Mouse (Mus musculus) MEL-GATA-1-ER (cell line): ENCODE measurements around the gene Gid8.
A peak's percentile ranks its signal among the peaks of the same experiment; 100 is the strongest.
"Not testable (repeated sequence)": the region's sequence is repeated elsewhere in the genome, so short reads cannot be mapped to it uniquely, and the experiment has no call there.

ENCODE experiments used
- DNase-seq: peaks from one replicate; pipeline ENCODE4 v3.0.0-alpha.2; 2012; ENCODE audit warnings: low read depth; ENCODE audit errors: extremely low read depth

Gid8 gene

GRCm38 (mm10) chr2:180710276-180711155 is 599 bp downstream of the Gid8 start:
- DNase-seq = no peak

GRCm38 (mm10) chr2:180711527-180711926 is 1.6 kb downstream of the Gid8 start:
- no peak for DNase-seq

DNA sequence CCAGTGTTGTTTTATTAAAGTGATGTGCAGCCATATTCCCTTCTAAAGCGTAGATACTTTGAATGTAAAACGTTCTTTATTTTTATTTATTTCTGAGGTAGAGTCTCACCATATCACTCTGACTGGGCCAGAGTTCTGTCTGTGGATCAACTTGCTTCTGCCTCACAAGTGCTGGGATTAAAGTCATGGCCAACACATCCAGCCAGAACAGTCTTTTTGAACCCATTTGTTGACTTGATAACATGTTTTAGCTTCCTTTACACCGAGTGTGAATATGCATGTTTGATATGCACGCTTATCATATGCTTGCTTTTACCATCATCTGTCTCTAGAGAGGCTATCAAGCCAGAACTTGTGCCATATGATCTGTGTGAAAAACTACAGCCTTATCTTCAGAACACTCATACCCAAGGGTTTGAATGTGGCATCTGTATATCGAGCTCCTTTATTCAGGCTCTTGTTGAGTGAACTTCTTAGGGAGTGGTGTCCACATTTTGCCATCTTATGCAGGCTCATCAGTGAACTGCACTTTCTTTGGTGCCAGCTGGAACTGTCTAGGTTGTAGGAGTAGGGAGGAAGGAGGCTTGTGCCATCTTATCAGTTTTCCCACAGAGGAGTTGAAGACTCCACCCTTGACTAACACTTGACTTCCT is 2.2 kb downstream of the Gid8 start:
- peak; percentile 88 for DNase-seq

DNA sequence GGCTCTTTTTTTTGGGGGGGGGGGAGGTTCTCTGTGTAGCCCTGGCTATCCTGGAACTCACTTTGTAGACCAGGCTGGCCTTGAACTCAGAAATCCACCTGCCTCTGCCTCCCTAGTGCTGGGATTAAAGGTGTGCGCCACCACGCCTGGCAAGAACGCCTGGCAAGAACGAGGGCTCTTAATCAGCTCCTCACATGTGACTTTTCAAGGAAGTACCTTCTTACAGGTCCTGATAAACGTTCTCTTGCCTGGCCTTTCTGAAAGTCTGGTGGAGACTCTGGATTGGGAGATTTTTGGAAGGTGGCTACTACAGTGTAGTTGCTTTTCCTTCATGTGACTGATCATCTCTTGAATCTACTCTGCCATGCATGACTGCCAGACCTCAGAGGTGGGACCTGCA is 12.8 kb downstream of the Gid8 start:
- not testable (repeated sequence) for DNase-seq

GRCm38 (mm10) chr2:180723865-180724264 is 13.9 kb downstream of the Gid8 start:
- no peak for DNase-seq

DNA sequence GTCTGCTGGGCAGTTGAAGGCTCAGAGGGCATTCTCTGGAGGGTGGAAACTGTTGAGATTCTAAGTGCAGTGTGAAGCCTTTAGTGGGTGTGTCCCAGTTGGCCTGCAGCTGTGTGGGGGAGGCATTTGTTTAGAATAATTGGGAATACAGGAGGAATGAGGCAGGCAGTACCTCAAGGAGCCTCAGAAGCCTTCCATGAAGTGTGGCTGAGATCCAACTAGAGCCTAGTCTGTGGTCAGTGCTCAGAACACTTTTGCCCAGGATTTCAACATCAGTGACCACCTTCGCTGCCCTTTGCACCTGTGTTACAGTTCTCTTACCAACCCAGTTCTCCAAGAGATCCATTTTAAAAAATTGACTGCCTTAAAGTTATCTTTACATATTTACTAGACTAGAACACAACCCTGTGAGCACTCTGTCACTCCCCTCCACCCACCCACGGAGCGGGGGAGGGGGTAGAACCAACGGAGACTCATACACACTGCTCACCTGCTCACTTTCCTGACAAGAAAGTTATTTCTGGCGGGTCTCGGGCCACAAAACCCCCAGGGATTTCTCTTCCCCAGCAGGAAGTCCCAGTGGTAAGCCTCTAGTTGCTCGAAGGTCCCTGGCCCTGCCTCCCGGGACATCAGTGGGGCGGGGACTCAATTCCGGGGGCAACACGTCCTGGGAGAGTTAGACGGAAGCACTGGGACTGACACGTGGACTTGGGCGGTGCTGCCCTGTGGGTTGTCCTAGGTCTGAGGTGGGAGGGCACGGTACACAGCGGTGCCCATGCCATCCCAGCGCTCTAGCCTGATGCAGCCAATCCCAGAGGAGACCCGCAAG is 14.9 kb downstream of the Gid8 start, which contains the start of gene Slc17a9:
Gene Slc17a9 (plus strand): TSS at position 679 of the 829 bp plus-strand sequence.
- no peak for DNase-seq

DNA sequence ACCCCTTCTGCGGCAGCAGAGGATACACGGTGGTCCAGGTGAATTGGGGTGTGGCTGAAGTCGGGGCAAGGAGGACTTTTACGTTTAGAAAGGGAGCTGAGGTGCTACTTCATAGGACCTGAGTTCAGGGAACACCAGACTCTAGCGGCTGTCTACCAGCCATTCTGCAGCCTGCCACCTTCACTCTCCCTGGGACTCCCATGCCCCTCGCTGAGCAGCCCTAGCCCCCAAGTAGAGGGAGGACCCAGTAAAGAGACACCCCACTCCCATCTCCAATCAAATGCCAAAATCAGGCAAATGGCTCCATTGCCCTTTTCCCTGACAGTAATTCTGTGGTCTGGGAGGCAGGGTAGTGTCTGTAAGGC is 15.5 kb downstream of the Gid8 start:
- DNase-seq = no peak

DNA sequence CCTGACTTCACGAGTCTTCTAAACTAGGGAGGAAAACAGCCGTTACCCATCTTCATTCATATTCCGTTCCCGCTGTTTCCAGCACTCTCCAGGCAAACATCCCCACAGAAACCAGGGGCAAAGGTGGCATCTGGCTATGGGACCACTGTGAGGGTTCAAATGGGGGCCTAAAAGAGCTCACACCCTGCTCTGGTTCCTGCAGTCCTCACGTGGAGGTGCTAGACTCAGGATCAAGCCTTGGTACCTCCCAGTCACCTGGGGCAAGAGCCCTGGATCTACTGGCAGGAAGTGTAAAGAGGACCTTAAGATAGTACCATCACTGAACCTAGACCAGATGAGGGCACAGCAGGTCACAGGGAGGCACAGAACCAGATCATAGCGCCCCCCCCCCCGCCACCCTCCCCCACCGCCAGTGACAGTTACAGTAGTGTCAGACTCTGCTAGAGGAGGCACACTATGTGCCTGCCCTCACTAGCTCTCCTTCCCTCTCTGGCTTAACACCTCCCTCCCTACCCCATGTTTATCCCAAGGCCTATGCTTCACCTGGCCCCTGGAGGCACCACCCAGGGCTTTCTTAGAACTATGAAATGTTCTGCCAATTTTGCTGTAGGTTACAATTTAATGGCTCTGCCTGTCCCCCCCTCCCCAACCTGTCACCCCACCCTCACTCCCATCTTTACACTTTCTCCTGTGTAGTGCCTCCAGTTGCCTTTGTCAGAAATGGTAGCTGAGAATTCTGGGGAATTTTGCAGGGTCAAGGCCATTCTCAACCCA is 16.1 kb downstream of the Gid8 start:
- DNase-seq = no peak

GRCm38 (mm10) chr2:180726658-180727442 is 16.9 kb downstream of the Gid8 start:
- DNase-seq = no peak

DNA sequence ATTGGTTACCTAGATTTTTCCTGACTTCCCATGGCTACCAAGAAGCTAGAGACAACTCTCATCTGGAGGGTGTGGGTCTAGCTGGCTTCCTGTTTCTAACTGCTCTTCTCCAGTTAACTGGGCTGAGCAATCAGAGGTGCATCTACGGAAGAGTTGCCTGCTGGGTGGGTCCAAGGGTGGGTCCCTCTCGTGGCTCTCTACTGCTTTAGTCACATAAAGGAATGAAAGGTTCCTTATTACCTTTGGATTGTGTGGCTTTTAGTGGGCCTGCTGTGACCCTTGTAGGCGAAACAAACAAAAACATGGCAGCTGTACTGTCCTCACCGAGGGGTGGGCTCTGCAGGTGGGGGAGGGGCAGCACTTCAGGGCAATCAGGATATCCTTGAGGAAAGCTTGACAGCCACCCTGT is 17.7 kb downstream of the Gid8 start:
- DNase-seq = no peak

- DNase-seq = no peak
Observed at GRCm38 (mm10) chr2:180731036-180731435, 21.1 kb downstream of the Gid8 start.

DNA sequence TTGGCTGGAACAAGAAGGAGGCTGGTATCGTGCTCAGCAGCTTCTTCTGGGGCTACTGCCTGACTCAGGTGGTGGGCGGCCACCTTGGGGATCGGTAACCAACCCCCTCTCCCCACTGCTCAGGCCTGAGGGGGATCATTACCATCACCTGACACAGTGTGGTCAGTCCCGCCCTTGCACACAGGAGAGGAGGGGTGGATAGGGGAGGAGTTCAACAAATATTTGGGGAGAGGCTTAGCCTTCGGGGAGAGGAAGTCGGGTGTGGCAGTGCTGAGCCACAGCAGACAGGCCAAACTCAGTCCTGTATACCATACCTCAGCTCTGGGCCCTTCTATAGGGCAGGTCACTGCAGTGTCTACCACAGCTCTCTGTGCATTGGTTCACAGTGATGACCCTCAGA is 22.1 kb downstream of the Gid8 start:
- no peak for DNase-seq

- DNase-seq = no peak
Observed at GRCm38 (mm10) chr2:180735232-180735631, 25.3 kb downstream of the Gid8 start.

GRCm38 (mm10) chr2:180737984-180738383 is 28.1 kb downstream of the Gid8 start:
- DNase-seq = no peak

DNA sequence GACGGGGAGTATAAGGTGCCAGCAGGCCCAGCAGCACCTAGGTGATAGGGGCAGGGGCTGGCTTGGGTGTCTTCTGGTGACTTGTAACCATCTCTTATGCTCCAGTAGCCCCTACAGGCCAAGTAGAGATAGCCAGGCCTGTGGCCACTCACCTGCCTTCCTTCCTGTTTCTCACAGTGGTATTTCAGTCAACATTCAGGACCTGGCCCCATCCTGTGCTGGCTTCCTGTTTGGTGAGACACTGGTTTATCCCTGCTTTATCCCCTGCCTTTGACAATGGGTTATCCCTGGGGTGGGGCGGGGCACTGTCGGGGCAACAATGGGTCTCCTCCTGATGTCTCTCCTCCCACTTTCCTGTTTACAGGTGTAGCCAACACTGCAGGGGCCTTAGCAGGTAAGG is 30.4 kb downstream of the Gid8 start:
- no peak for DNase-seq

DNA sequence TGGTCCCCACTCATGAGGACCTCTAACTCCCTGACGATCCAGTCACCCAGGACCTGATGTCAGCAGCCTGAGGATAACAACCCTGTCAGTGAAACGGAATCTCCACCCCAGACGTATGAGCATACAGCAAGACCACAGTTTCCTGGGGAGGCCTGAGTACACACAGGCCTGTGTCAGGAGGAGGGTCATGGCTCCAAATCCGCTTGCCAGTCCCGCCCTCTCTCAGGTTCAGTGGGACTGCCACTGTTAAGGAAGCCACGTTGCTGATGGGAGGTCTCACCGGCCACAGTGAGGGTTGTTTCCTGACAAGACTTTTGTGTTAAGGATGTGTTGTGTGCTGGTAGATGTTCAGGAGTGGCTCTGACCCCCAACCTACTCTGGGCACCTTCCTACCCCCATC is 31.5 kb downstream of the Gid8 start:
- DNase-seq = no peak

GRCm38 (mm10) chr2:180742820-180743219 is 32.9 kb downstream of the Gid8 start:
- DNase-seq = no peak

DNA sequence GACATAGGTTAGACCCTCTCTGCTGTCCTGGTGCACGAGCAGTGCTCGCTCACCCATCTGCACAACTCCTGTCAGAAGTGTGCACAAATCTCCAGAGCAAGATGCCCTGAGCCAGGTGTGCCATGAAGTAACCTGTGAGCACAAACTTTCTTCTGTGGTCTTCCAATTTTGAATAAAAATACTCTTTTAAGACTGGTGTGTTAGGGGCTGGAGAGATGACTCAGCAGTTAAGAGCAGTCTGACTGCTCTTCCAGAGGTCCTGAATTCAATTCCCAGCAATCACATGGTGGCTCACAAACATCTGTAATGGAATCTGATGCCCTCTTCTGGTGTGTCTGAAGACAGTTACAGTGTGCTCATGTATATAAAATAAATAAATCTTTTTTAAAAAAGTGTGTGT is 33.4 kb downstream of the Gid8 start:
- DNase-seq = no peak

DNA sequence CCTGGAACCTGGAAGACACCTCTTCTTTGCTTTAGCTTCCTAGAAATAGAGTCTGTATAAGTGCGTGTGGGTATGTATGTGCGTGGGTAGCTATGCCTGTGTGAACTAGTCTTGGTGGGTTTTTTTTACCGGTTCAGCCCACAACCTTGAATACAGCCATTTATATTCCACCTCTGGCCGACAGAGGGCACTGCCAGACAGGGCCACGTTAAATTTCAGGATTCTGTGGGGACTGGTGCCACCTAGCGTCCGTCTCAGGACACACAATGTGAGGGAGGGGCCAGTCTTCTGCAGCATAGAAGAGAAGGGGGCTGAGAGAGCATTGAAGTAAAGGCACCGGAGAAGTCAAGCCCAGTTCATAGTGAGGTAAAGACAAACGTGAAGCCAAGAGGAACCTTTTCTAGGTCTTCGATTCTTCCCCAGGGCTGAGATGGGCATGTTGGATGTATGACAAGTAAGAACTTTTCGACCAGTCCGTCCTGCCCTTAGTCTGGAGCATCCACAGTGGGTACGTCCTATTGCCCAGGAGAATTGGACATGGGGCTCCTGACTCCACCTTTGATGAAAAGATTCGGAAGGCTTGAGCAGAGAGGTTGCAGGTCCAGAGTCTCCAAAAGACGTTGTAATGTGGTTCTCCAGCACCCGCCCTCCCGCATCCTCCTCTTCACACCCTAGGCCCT is 35.5 kb downstream of the Gid8 start:
- DNase-seq = no peak
